Mouse (Mus musculus): ENCODE results near the gene Gm3336. TPM values are rescaled to one million over a fixed set of nuclear protein-coding genes. Genes with fewer than 3 reads are reported as not detected.

Gene Gm3336
- total and polyA plus RNA-seq, 2 experiments, result 0.28 to 1.0 TPM

DNA sequence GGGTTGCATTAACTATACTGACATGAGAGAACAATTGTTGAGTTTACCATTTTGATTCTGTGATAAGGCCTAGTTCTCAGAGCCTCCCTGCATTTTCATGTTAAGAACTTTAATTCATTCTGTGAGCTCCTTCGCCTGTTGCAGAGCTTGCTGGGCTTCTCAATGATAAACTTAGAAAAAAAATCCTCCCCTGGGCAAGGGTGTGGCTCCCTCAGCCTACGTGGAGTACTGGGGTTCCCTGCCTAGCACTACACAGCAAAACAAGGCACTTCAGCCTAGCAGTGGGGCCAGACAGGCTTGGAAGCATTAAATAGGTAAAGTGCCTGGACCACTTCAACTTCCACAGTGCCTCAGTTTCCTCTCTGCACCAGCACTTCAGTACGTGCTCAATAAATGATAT is 36.9 kb upstream of the Gm3336 start:
- Histone ChIP-seq H3K9ac (ENCODE audit: low read depth, low read length) (no peak overlapping the region), H3K27me3 (ENCODE audit: control insufficient read depth, insufficient read depth, low read length) (no peaks in the 10 kb centered on the region), H3K79me2 (ENCODE audit: control insufficient read depth, insufficient read depth, low read length) (no peaks in the 10 kb centered on the region), H3K36me3 (ENCODE audit: control insufficient read depth, insufficient read depth, low read length) (no peaks in the 10 kb centered on the region), H3K4me1 (ENCODE audit: control insufficient read depth, insufficient read depth, low read length) (peaks cover 16% of the 10 kb centered on the region), H3K27ac (replicated peaks; ENCODE audit: insufficient read depth, low read depth, low read length) (no peak overlapping the region), H3K4me3 (ENCODE audit: insufficient read depth, low read depth, low read length) (no peak overlapping the region)
- no peak for DNase-seq (ENCODE audit: extremely low read depth, low read depth, low spot score)
- 91% methylated on average over 3 of the region's 3 CpGs for WGBS
- TF ChIP-seq POLR2A (IDR thresholded peaks at IDR 0.05; ENCODE audit: extremely low read depth, insufficient read depth, low read length), result no peak
- TF ChIP-seq CTCF (IDR thresholded peaks at IDR 0.05; ENCODE audit: low read depth, low read length), result no peak

DNA sequence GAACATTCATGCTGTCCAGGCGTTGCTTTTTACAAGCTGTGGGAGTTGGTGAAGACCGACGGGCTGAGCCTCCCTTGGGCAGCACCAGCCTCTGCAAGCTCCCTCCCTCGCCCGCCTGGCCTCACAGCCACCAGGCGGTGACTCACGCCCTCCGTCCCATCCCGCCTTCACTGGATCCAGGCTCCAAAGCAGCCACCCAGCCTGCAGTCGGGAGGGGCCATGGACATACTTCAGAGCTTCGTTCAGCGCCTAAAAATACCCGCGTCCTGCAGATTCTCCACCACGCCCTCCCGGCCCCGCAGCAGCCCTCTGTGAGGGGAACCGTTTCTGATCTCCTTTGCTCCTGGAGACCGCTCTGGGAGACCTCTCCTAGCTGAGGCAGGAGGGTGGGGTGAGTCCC is 36.1 kb upstream of the Gm3336 start:
- WGBS, result 70% methylated on average over 19 of the region's 19 CpGs
- no peak overlapping the region for H3K9ac ChIP-seq (ENCODE audit: low read depth, low read length)
- H3K4me1 ChIP-seq (ENCODE audit: control insufficient read depth, insufficient read depth, low read length), result peaks cover 17% of the 10 kb centered on the region
- DNase-seq (ENCODE audit: extremely low read depth, low read depth, low spot score), result no peak
- no peaks in the 10 kb centered on the region for H3K36me3 ChIP-seq (ENCODE audit: control insufficient read depth, insufficient read depth, low read length)
- no peaks in the 10 kb centered on the region for H3K27me3 ChIP-seq (ENCODE audit: control insufficient read depth, insufficient read depth, low read length)
- H3K27ac ChIP-seq (replicated peaks; ENCODE audit: insufficient read depth, low read depth, low read length), result no peak overlapping the region
- H3K79me2 ChIP-seq (ENCODE audit: control insufficient read depth, insufficient read depth, low read length), result no peaks in the 10 kb centered on the region
- TF ChIP-seq CTCF (IDR thresholded peaks at IDR 0.05; ENCODE audit: low read depth, low read length) (no peak), POLR2A (IDR thresholded peaks at IDR 0.05; ENCODE audit: extremely low read depth, insufficient read depth, low read length) (no peak)
- H3K4me3 ChIP-seq (ENCODE audit: insufficient read depth, low read depth, low read length), result no peak overlapping the region

DNA sequence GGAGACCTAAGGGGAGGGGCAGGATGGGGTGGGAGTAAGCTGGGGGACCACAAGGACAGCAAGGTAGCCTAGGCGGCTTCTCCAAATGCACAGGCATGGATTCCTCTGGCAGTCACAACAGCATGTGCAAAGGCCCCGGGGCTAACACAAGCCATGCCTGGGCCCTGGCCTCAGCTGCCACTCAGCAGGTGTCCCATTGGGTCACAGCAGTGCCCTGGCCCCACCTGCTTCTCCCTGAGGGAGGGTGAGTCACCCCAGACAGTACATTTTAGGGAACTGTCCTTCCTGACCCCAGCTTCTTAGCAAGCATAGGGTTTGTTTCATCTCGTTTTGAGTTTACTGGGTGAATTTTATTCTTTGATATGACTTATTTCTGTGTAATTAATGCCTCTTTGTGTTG is 35.7 kb upstream of the Gm3336 start:
- TF ChIP-seq CTCF (IDR thresholded peaks at IDR 0.05; ENCODE audit: low read depth, low read length) (no peak), POLR2A (IDR thresholded peaks at IDR 0.05; ENCODE audit: extremely low read depth, insufficient read depth, low read length) (no peak)
- Histone ChIP-seq H3K4me1 (ENCODE audit: control insufficient read depth, insufficient read depth, low read length) (peaks cover 21% of the 10 kb centered on the region), H3K79me2 (ENCODE audit: control insufficient read depth, insufficient read depth, low read length) (no peaks in the 10 kb centered on the region), H3K27me3 (ENCODE audit: control insufficient read depth, insufficient read depth, low read length) (no peaks in the 10 kb centered on the region), H3K36me3 (ENCODE audit: control insufficient read depth, insufficient read depth, low read length) (no peaks in the 10 kb centered on the region), H3K27ac (replicated peaks; ENCODE audit: insufficient read depth, low read depth, low read length) (no peak overlapping the region), H3K4me3 (ENCODE audit: insufficient read depth, low read depth, low read length) (no peak overlapping the region), H3K9ac (ENCODE audit: low read depth, low read length) (no peak overlapping the region)
- DNase-seq (ENCODE audit: extremely low read depth, low read depth, low spot score), result no peak
- 80% methylated on average over 3 of the region's 3 CpGs for WGBS

DNA sequence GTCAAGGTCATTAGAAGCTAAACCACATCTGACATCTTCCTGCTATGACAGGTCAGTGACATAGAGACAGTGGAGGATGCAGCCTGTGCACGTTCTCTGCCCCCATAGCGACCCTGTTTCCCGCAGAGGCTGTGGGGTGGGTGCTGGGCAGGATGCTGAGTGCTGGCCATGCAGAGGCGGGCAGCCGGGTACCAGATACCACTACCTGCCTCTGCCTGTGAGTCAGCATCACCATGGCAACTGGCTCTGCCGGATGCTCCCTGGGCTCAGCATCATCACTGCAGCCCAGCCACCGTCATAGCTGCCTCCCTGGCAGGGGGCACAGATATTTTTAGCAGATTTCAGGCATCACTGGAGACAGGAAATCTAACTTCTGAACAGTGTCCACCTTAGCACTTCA is 34.1 kb upstream of the Gm3336 start:
- Histone ChIP-seq H3K27ac (replicated peaks; ENCODE audit: insufficient read depth, low read depth, low read length) (no peak overlapping the region), H3K9ac (ENCODE audit: low read depth, low read length) (no peak overlapping the region), H3K36me3 (ENCODE audit: control insufficient read depth, insufficient read depth, low read length) (no peaks in the 10 kb centered on the region), H3K4me1 (ENCODE audit: control insufficient read depth, insufficient read depth, low read length) (peaks cover 18% of the 10 kb centered on the region), H3K27me3 (ENCODE audit: control insufficient read depth, insufficient read depth, low read length) (no peaks in the 10 kb centered on the region), H3K79me2 (ENCODE audit: control insufficient read depth, insufficient read depth, low read length) (no peaks in the 10 kb centered on the region), H3K4me3 (ENCODE audit: insufficient read depth, low read depth, low read length) (no peak overlapping the region)
- TF ChIP-seq POLR2A (IDR thresholded peaks at IDR 0.05; ENCODE audit: extremely low read depth, insufficient read depth, low read length) (no peak), CTCF (IDR thresholded peaks at IDR 0.05; ENCODE audit: low read depth, low read length) (no peak)
- no peak for DNase-seq (ENCODE audit: extremely low read depth, low read depth, low spot score)
- WGBS, result 55% methylated on average over 7 of the region's 7 CpGs

DNA sequence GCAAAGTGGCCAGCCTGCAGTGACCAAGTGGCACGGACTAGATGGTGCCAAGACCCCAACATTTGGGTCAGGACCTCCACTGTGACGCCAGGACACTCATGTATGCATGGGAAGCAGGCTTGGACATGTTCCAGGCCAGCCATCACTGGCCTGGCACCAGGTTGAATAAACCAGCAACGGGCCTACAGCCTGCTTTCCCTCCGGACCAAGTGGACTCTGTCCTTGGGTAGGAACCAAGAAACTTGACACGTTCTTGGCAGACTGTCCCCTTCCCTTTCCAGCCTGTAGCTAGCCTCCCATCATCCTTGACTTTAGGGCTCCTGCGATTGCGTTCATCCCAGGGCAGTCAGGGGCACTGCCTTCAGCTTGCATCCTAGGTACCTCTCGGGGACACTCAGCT is 30.8 kb upstream of the Gm3336 start:
- no peaks in the 10 kb centered on the region for H3K36me3 ChIP-seq (ENCODE audit: control insufficient read depth, insufficient read depth, low read length)
- no peak overlapping the region for H3K4me3 ChIP-seq (ENCODE audit: insufficient read depth, low read depth, low read length)
- H3K27me3 ChIP-seq (ENCODE audit: control insufficient read depth, insufficient read depth, low read length), result no peaks in the 10 kb centered on the region
- 13% methylated on average over 8 of the region's 8 CpGs for WGBS
- no peak for TF ChIP-seq CTCF (IDR thresholded peaks at IDR 0.05; ENCODE audit: low read depth, low read length)
- TF ChIP-seq POLR2A (IDR thresholded peaks at IDR 0.05; ENCODE audit: extremely low read depth, insufficient read depth, low read length), result no peak
- H3K4me1 ChIP-seq (ENCODE audit: control insufficient read depth, insufficient read depth, low read length), result peaks cover 14% of the 10 kb centered on the region
- H3K79me2 ChIP-seq (ENCODE audit: control insufficient read depth, insufficient read depth, low read length), result no peaks in the 10 kb centered on the region
- 0 out of 2 replicates have a peak overlapping the region, but pooled peaks have one; percentile 1 for H3K9ac ChIP-seq (ENCODE audit: low read depth, low read length)
- peak overlapping the region; percentile 30 for H3K27ac ChIP-seq (replicated peaks; ENCODE audit: insufficient read depth, low read depth, low read length)
- peak; percentile 94 for DNase-seq (ENCODE audit: extremely low read depth, low read depth, low spot score)

DNA sequence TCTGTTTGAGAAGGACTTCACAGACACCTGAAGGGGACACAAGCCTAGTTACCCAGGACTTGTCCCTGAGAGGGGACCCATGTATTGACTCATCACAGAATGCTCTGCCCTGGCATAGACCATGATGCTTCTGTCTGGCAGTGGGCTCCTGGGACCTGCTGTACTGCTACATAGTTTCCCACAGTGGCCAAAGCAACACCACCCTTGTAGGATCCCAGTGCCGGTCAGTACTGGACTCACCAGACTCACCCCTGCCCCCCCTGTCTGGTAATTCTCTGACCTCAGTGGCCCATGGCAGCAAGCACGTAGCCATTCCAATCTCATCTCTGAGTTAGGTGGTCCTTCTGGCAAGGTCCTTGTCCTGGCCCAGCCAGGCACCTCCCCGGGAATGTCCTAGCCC is 30.2 kb upstream of the Gm3336 start:
- WGBS, result 95% methylated on average over 3 of the region's 3 CpGs
- Histone ChIP-seq H3K4me1 (ENCODE audit: control insufficient read depth, insufficient read depth, low read length) (peaks cover 14% of the 10 kb centered on the region), H3K4me3 (ENCODE audit: insufficient read depth, low read depth, low read length) (no peak overlapping the region)

More for the DNA sequence above, 30.2 kb upstream of the Gm3336 start:
- TF ChIP-seq POLR2A (IDR thresholded peaks at IDR 0.05; ENCODE audit: extremely low read depth, insufficient read depth, low read length) (no peak), CTCF (IDR thresholded peaks at IDR 0.05; ENCODE audit: low read depth, low read length) (no peak)
- no peaks in the 10 kb centered on the region for H3K36me3 ChIP-seq (ENCODE audit: control insufficient read depth, insufficient read depth, low read length)
- DNase-seq (ENCODE audit: extremely low read depth, low read depth, low spot score), result no peak
- no peaks in the 10 kb centered on the region for H3K79me2 ChIP-seq (ENCODE audit: control insufficient read depth, insufficient read depth, low read length)
- no peaks in the 10 kb centered on the region for H3K27me3 ChIP-seq (ENCODE audit: control insufficient read depth, insufficient read depth, low read length)
- H3K9ac ChIP-seq (ENCODE audit: low read depth, low read length), result no peak overlapping the region
- no peak overlapping the region for H3K27ac ChIP-seq (replicated peaks; ENCODE audit: insufficient read depth, low read depth, low read length)

All from liver, adult 2 months (tissue).